Mouse (Mus musculus): ENCODE data around the gene Prmt3. TPM values are rescaled to one million over a fixed set of nuclear protein-coding genes. Genes with fewer than 3 reads are reported as not detected.

Prmt3 gene
- polyA plus RNA-seq, 1 experiment = 22.0 TPM

- DNase-seq (ENCODE audit: low spot score) = no peak
These were observed 79.2 kb downstream of the Prmt3 start for GRCm38 (mm10) chr7:49857347-49857746.

- no peak for DNase-seq (ENCODE audit: low spot score)
These were observed 80.1 kb downstream of the Prmt3 start for GRCm38 (mm10) chr7:49858257-49858656.

- no peak for DNase-seq (ENCODE audit: low spot score)
These were observed 81.7 kb downstream of the Prmt3 start for GRCm38 (mm10) chr7:49859820-49860219.

DNA sequence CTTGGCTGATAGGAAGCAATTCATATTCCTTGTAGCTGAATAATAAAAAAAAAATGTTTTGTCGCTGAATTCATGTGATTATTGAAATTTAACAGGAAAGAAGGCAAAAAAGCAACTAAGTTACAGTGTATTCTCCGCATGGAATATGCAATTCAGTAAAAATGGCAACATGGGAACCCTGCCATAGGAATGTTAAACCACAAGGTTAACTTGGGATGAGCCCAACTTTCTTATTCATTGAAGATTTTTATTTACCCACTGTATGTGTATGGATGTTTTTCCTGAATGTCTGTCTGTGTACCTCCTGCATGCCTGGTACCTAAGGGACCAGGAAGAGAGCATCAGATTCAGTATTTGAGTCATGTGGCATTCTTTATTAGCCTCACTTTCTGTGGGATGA is 83.0 kb downstream of the Prmt3 start:
- no peak for DNase-seq (ENCODE audit: low spot score)

DNA sequence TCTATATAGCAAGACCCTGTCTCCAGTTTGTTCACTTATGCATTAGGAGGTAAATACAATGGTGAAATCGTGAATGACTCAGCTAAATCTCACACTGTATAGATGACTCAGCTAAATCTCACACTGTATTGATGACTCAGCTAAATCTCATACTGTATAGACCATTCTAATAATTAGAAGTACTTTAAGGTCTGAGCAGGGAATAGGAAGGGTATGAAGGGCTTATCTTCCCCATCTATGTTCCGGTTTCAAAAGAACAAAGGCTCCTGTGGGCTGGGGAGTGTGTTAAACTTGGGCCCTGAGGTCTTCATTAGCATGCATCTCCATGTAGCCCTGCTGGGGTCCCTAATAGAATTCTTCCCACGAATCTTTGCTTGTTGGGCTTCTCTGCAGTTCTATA is 85.6 kb downstream of the Prmt3 start:
- no peak for DNase-seq (ENCODE audit: low spot score)

GRCm38 (mm10) chr7:49869656-49870055 is 91.5 kb downstream of the Prmt3 start:
- no peak for DNase-seq (ENCODE audit: low spot score)

- no peak for DNase-seq (ENCODE audit: low spot score)
These were observed 92.1 kb downstream of the Prmt3 start for GRCm38 (mm10) chr7:49870276-49870675.

GRCm38 (mm10) chr7:49877307-49877706 is 99.2 kb downstream of the Prmt3 start:
- DNase-seq (ENCODE audit: low spot score) = no peak

DNA sequence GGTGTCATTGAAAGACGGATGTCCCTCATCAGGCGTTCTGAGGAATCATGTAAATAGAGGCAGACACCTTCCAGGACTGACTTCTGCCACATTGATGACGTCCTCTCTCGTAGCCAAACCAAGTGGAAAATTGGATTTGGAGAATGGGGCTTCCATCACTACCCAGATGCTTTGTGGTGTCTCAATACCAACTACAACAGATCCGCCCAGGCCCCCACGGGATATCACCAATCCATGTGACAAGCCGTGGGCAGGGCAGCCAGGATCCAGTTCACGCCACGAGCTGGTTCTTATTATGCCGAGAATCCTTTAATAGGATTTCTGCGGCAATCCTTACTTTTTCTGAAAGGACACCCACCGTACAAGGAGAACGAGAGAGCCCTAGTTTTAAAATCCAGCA is 100.9 kb downstream of the Prmt3 start:
- DNase-seq (ENCODE audit: low spot score) = no peak

DNA sequence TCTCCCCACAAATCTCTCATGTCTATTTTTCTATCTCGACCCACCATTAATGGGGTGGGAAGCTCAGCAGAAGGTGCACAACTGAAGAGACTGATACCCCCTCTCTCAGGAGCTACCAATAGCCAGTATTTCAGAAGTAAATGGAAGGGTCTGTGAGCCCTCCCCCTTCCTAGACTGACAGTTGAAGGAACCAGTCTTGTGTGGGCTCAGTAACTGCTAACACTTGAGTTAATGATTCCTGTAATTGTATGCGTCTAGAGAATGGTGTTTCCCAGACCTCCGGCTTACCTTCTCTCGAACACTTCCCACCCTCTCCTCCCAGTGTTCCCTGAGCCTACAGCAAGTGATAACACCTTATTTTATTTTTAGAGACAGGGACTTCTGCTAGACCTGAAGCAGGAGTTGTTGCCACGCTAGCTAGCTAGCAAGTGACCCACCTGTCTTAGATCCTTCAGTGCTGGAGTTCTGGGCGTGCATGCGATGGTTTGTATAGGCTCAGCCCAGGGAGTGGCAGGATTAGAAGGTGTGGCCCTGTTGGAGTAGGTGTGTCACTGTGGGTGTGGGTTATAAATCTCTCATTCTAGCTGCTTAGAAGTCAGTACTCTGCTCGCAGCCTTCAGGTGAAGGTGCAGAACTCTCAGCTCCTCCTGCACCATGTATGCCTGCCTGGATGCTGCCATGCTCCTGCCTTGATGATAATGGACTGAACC is 102.0 kb downstream of the Prmt3 start:
- no peak for DNase-seq (ENCODE audit: low spot score)

DNA sequence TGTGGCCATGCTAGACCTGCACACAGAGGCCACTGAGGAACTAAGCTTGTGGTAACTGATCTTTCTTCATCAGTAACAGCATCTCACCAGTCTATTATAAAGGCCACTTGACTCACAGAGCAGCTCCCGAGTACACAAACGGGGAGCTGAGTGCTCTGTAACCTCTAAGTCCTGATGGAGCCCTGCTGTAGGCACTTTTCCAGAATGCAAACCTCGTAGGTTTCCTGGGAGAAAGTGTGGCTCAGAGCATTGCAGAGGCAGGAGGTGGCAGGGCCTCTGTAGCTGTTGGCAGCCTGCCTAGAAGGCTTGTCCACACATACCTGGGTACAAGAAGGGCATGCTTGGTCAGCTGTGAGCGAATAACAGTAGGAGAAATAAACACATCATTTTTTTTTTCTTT is 104.1 kb downstream of the Prmt3 start:
- DNase-seq (ENCODE audit: low spot score) = no peak

- DNase-seq (ENCODE audit: low spot score) = no peak
These were observed 104.7 kb downstream of the Prmt3 start for GRCm38 (mm10) chr7:49882694-49883389.

GRCm38 (mm10) chr7:49887776-49888390 is 109.7 kb downstream of the Prmt3 start:
- DNase-seq (ENCODE audit: low spot score) = no peak

- DNase-seq (ENCODE audit: low spot score) = no peak
These were observed 116.6 kb downstream of the Prmt3 start for GRCm38 (mm10) chr7:49894786-49895185.

GRCm38 (mm10) chr7:49895296-49895695 is 117.2 kb downstream of the Prmt3 start:
- DNase-seq (ENCODE audit: low spot score) = no peak

GRCm38 (mm10) chr7:49902003-49902552 is 123.9 kb downstream of the Prmt3 start:
- no peak for DNase-seq (ENCODE audit: low spot score)

DNA sequence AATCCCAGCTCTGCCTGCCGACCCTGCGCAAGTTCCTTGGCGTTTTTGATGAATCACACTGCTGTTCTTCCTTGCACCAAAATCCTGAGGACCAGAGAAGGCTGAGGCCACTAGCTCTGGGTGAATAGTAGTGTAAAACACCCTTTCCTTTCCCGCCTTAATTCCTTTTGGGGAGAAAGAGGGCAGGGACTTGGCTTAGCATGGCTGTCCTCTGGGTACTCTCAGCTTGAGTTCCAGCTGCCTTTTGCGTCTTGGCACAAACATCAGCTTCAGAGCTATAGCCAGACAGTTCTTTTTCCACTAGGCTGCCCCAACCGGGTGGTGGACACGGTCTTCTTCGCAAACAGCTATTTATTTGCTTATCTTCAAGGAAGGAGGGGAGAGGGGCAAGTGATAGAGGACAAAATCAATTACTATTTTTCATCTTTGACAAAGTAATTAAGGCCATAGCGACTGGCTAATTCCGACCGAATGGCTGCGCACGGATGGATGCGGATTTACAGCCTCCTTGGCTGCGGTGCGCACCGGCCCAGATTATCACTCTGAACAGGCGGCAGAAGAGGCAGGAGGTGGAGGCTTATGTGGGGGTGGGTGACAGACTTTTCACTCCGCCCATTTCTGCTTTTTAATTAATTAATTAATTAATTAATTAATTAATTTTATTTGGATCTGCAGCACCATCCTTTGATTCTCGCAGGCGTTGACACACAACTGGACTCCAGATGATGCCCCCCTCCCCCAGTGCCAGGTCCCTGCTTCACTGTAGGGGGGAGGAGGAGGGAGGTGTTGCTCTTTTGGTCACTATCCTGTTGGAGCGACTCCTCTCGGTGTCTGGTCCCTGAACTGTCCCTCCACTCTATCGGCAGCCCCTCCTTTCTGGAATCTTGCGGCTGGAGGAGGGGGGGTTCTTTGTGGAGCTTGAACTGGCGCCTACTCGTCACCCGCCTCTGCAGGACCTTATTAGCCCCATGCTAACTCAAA is 129.3 kb downstream of the Prmt3 start:
- DNase-seq (ENCODE audit: low spot score) = no peak

Data from urinary bladder, adult 2 months (tissue).